Mouse (Mus musculus): Measurements from ENCODE around the gene Plekha5. TPM values are rescaled to one million over a fixed set of nuclear protein-coding genes. Genes with fewer than 3 reads are reported as not detected.

Gene Plekha5
- total and polyA plus RNA-seq, 2 experiments, result 13.0 to 17.1 TPM

DNA sequence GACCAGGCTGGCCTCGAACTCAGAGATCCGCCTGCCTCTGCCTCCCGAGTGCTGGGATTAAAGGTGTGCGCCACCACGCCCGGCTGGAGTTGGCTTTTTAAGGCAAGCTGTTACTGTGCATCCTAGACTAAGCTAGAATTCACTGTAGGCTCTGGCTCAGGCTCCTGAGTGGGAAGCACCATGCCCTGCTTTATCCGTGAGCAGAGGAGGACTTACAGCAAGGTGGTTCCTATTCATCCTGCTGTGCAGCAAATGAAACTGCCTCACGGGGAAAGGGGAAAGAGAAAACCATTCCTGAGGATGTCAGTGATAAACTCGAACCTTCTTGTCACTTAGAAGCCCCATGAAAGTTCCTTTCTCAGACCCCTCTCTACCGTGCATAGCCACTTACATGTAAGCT, 80.9 kb downstream of the Plekha5 start:
- WGBS, result 92% methylated on average over 10 of the region's 10 CpGs

DNA sequence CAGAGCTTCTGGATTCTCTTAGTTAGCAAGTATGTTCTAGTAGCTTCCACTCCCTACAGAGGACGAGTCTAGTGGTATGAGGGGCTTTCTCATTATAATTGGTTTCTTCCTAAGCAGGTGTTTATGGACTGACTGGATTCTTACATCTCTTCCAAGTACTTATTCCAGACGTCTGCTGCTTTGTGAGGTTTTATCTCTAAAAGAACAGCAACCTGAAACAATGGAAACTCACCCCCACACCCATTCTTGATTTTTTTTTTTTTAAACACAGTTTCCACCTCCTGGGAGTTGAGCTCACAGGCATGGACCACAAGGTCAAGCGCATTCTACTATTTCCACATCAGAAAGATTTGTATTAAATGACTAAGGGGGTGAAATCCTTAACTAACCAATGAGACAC, 83.8 kb downstream of the Plekha5 start:
- H3K79me2 ChIP-seq (ENCODE audit: control insufficient read depth, insufficient read depth, low read length), result peaks cover 32% of the 10 kb centered on the region; the same call in 1 of the 2 replicates
- no peaks in the 10 kb centered on the region for H3K27me3 ChIP-seq (ENCODE audit: control insufficient read depth, insufficient read depth, low read length)
- no peak overlapping the region for H3K4me3 ChIP-seq (ENCODE audit: insufficient read depth, low read depth, low read length)
- TF ChIP-seq CTCF (IDR thresholded peaks at IDR 0.05; ENCODE audit: low read depth, low read length) (no peak), POLR2A (IDR thresholded peaks at IDR 0.05; ENCODE audit: extremely low read depth, insufficient read depth, low read length) (no peak)
- DNase-seq (ENCODE audit: extremely low read depth, low read depth, low spot score), result no peak
- no peak overlapping the region for H3K9ac ChIP-seq (ENCODE audit: low read depth, low read length)
- H3K4me1 ChIP-seq (ENCODE audit: control insufficient read depth, insufficient read depth, low read length), result peaks cover 14% of the 10 kb centered on the region
- H3K36me3 ChIP-seq (ENCODE audit: control insufficient read depth, insufficient read depth, low read length), result no peaks in the 10 kb centered on the region
- H3K27ac ChIP-seq (replicated peaks; ENCODE audit: insufficient read depth, low read depth, low read length), result no peak overlapping the region
- 87% methylated on average over 3 of the region's 3 CpGs for WGBS

More for the DNA sequence above, 80.9 kb downstream of the Plekha5 start:
- no peak overlapping the region for H3K4me3 ChIP-seq (ENCODE audit: insufficient read depth, low read depth, low read length)
- H3K9ac ChIP-seq (ENCODE audit: low read depth, low read length), result no peak overlapping the region
- TF ChIP-seq CTCF (IDR thresholded peaks at IDR 0.05; ENCODE audit: low read depth, low read length) (no peak), POLR2A (IDR thresholded peaks at IDR 0.05; ENCODE audit: extremely low read depth, insufficient read depth, low read length) (no peak)
- no peaks in the 10 kb centered on the region for H3K27me3 ChIP-seq (ENCODE audit: control insufficient read depth, insufficient read depth, low read length)
- H3K79me2 ChIP-seq (ENCODE audit: control insufficient read depth, insufficient read depth, low read length), result peaks cover 31% of the 10 kb centered on the region; the same call in 1 of the 2 replicates
- no peak overlapping the region for H3K27ac ChIP-seq (replicated peaks; ENCODE audit: insufficient read depth, low read depth, low read length)
- no peak for DNase-seq (ENCODE audit: extremely low read depth, low read depth, low spot score)
- peaks cover 14% of the 10 kb centered on the region for H3K4me1 ChIP-seq (ENCODE audit: control insufficient read depth, insufficient read depth, low read length)
- no peaks in the 10 kb centered on the region for H3K36me3 ChIP-seq (ENCODE audit: control insufficient read depth, insufficient read depth, low read length)

DNA sequence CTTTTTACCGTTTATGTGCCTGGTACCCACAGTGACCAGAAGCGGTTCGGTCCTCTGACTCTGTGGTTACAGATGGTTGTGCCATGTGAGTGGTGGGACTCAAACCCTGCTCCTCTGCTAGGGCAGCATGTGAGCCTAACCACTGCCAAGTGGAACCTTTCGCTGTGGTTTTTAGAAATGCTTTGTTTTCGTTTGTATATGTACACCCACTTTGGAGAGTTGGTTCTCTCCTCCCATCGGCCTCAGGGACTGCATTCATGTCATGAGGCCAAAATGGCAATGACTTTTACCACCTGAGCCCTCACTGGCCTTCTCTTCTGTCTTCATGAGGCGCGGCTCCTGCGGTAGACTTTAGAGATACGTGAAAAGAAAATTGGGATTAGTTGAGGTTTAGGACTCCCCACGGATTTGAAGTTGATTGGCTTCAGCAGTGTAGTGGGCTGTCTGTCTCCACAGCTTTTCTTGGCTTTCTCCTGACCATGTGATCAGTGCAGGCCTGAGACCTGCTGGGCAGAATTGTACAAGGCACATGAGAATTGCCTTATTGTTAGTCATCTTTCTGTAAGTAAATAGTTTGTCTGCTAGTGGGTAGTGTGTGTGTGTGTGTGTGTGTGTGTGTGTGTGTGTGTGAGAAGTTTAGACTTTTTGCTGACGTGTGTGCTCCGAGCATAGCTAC, 84.8 kb downstream of the Plekha5 start:
- H3K9ac ChIP-seq (ENCODE audit: low read depth, low read length), result no peak overlapping the region
- no peak overlapping the region for H3K27ac ChIP-seq (replicated peaks; ENCODE audit: insufficient read depth, low read depth, low read length)
- H3K79me2 ChIP-seq (ENCODE audit: control insufficient read depth, insufficient read depth, low read length), result peaks cover 38% of the 10 kb centered on the region; the same call in 1 of the 2 replicates
- 85% methylated on average over 13 of the region's 13 CpGs for WGBS
- H3K4me1 ChIP-seq (ENCODE audit: control insufficient read depth, insufficient read depth, low read length), result peaks cover 14% of the 10 kb centered on the region
- TF ChIP-seq CTCF (IDR thresholded peaks at IDR 0.05; ENCODE audit: low read depth, low read length) (no peak), POLR2A (IDR thresholded peaks at IDR 0.05; ENCODE audit: extremely low read depth, insufficient read depth, low read length) (no peak)
- DNase-seq (ENCODE audit: extremely low read depth, low read depth, low spot score), result no peak
- no peak overlapping the region for H3K4me3 ChIP-seq (ENCODE audit: insufficient read depth, low read depth, low read length)
- no peaks in the 10 kb centered on the region for H3K36me3 ChIP-seq (ENCODE audit: control insufficient read depth, insufficient read depth, low read length)
- no peaks in the 10 kb centered on the region for H3K27me3 ChIP-seq (ENCODE audit: control insufficient read depth, insufficient read depth, low read length)

DNA sequence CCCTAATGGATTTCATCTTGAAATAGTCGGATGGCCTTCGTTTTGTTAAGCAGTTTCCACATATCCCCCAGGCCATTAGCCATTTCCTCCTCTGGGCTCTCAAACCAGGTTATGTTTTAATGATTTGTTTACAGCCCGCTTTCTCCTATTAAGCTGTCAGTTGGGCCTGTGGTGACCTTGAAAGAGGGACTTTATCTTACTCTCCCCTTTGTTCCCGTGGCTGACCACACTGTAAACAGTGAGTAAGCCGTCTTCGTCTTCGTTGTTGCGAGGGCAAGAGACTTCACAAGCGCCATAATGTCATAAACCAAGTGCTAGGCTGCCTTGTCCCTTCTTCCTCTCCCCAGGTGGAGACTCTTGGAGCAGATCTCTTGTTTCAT, 85.3 kb downstream of the Plekha5 start:
- no peak overlapping the region for H3K27ac ChIP-seq (replicated peaks; ENCODE audit: insufficient read depth, low read depth, low read length)

DNA sequence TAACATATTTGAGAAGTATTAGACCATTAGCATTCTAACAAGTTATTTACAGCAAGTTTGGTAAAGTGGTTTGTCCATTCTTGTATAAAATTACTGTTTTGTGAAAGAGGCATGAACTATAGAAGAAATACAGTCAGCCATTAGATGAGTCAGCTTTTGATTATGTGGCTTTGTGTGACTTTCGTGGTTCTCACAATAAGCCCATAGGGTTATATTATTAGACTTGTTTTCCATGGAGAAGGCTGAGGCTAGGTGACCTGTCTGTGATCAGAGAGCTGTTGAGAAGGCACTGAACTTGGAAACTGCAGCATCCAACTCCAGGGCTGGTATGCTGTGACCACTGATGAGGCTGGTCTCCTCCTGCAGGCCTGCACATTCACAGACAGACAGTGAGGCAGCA, 88.2 kb downstream of the Plekha5 start:
- WGBS, result 90% methylated on average over 1 of the region's 1 CpGs
- Histone ChIP-seq H3K27me3 (ENCODE audit: control insufficient read depth, insufficient read depth, low read length) (no peaks in the 10 kb centered on the region), H3K4me1 (ENCODE audit: control insufficient read depth, insufficient read depth, low read length) (peaks cover 9% of the 10 kb centered on the region; the same call in 1 of the 2 replicates), H3K27ac (replicated peaks; ENCODE audit: insufficient read depth, low read depth, low read length) (no peak overlapping the region), H3K9ac (ENCODE audit: low read depth, low read length) (no peak overlapping the region), H3K36me3 (ENCODE audit: control insufficient read depth, insufficient read depth, low read length) (no peaks in the 10 kb centered on the region), H3K4me3 (ENCODE audit: insufficient read depth, low read depth, low read length) (no peak overlapping the region), H3K79me2 (ENCODE audit: control insufficient read depth, insufficient read depth, low read length) (peaks cover 36% of the 10 kb centered on the region; the same call in 1 of the 2 replicates)
- no peak for TF ChIP-seq CTCF (IDR thresholded peaks at IDR 0.05; ENCODE audit: low read depth, low read length)
- DNase-seq (ENCODE audit: extremely low read depth, low read depth, low spot score), result no peak

More for the DNA sequence above, 85.3 kb downstream of the Plekha5 start:
- Histone ChIP-seq H3K36me3 (ENCODE audit: control insufficient read depth, insufficient read depth, low read length) (no peaks in the 10 kb centered on the region), H3K4me3 (ENCODE audit: insufficient read depth, low read depth, low read length) (no peak overlapping the region), H3K4me1 (ENCODE audit: control insufficient read depth, insufficient read depth, low read length) (peaks cover 14% of the 10 kb centered on the region), H3K79me2 (ENCODE audit: control insufficient read depth, insufficient read depth, low read length) (peaks cover 38% of the 10 kb centered on the region; the same call in 1 of the 2 replicates), H3K27me3 (ENCODE audit: control insufficient read depth, insufficient read depth, low read length) (no peaks in the 10 kb centered on the region), H3K9ac (ENCODE audit: low read depth, low read length) (no peak overlapping the region)
- DNase-seq (ENCODE audit: extremely low read depth, low read depth, low spot score), result peak; percentile 44
- TF ChIP-seq POLR2A (IDR thresholded peaks at IDR 0.05; ENCODE audit: extremely low read depth, insufficient read depth, low read length) (no peak), CTCF (IDR thresholded peaks at IDR 0.05; ENCODE audit: low read depth, low read length) (no peak)
- WGBS, result 41% methylated on average over 9 of the region's 9 CpGs

DNA sequence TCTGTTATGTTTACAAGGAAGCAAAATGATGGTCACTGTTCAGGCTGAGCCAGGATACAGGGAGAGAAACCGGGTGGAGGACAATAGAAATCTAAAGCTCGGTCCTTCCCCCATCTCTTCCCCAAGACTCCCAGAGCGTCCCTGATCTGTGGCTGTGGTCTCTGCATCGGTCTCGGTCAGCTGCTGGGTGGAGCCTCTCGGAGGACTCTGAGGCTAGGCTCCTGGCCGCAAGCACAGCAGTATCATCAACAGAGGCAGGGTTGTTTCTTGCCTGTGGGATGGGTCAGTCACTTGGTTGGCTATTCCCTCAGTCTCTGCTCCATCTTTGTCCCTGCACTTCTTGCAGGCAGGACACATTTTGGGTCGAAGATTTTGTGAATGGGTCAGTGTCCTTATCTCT, 88.6 kb downstream of the Plekha5 start:
- H3K79me2 ChIP-seq (ENCODE audit: control insufficient read depth, insufficient read depth, low read length), result peaks cover 36% of the 10 kb centered on the region; the same call in 1 of the 2 replicates
- no peaks in the 10 kb centered on the region for H3K36me3 ChIP-seq (ENCODE audit: control insufficient read depth, insufficient read depth, low read length)
- WGBS, result 72% methylated on average over 8 of the region's 8 CpGs
- H3K9ac ChIP-seq (ENCODE audit: low read depth, low read length), result no peak overlapping the region
- no peak for TF ChIP-seq POLR2A (IDR thresholded peaks at IDR 0.05; ENCODE audit: extremely low read depth, insufficient read depth, low read length)
- TF ChIP-seq CTCF (IDR thresholded peaks at IDR 0.05; ENCODE audit: low read depth, low read length), result no peak
- no peak overlapping the region for H3K27ac ChIP-seq (replicated peaks; ENCODE audit: insufficient read depth, low read depth, low read length)
- no peak for DNase-seq (ENCODE audit: extremely low read depth, low read depth, low spot score)
- no peak overlapping the region for H3K4me3 ChIP-seq (ENCODE audit: insufficient read depth, low read depth, low read length)
- H3K27me3 ChIP-seq (ENCODE audit: control insufficient read depth, insufficient read depth, low read length), result no peaks in the 10 kb centered on the region
- peaks cover 9% of the 10 kb centered on the region; the same call in 1 of the 2 replicates for H3K4me1 ChIP-seq (ENCODE audit: control insufficient read depth, insufficient read depth, low read length)

Measured in liver, adult 2 months (tissue).